Mouse (Mus musculus): Measurements from ENCODE around the gene Efcc1. TPM values are rescaled to one million over a fixed set of nuclear protein-coding genes. Genes with fewer than 3 reads are reported as not detected.
"Not testable (repeated sequence)": the region's sequence is repeated elsewhere in the genome, so short reads cannot be mapped to it uniquely, and the experiment has no call there.

Efcc1 gene
- total RNA-seq, 2 experiments from 2014 or later, result 0.48 to 1.2 TPM

- no peak for ATAC-seq (replicated peaks; ENCODE audit: low FRiP score, low TSS enrichment, poor library complexity, severe bottlenecking)
These were observed 11.3 kb downstream of the Efcc1 start for GRCm38 (mm10) chr6:87741978-87742377.

DNA sequence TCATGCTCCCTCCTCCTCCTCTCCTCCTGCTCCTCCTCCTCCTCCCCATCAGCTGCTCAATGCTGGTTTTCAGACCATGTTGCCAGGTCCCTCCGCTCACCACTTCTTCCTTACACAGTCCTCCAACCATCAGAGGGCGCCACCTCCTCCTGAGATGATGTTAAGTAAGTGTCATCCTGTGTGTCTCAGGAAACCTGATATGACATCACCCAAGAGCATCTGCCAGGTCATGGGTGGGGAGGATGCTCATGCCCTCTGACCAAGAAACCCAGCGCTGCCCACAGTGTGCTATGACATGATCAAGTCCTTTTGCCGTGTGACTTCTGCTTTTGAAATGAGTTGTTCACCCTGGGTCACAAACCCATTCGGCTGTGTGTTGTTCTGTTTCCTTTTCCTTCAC is 12.1 kb downstream of the Efcc1 start:
- no peak for ATAC-seq (replicated peaks; ENCODE audit: low FRiP score, low TSS enrichment, poor library complexity, severe bottlenecking)

DNA sequence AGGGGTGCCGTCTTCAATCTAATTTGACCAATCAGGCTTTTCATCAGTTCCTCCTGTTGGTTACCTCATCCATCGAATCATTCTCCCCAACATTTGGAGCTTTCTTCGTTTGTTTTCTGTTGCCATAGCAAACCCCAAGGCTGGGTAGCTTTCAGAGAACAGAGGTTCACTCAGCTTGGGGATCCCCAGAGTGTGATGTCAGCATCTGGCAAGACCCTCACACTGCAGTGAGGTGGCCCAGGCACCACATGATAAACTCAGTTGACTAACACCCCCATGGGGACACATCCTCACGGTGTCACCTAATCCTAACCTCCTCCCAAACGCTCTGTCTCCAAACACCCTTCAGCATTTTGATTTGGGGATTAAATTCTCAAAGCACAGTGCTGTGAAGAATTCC is 12.6 kb downstream of the Efcc1 start:
- no peak for ATAC-seq (replicated peaks; ENCODE audit: low FRiP score, low TSS enrichment, poor library complexity, severe bottlenecking)

- ATAC-seq (replicated peaks; ENCODE audit: low FRiP score, low TSS enrichment, poor library complexity, severe bottlenecking), result no peak
These were observed 14.0 kb downstream of the Efcc1 start for GRCm38 (mm10) chr6:87744632-87745031.

DNA sequence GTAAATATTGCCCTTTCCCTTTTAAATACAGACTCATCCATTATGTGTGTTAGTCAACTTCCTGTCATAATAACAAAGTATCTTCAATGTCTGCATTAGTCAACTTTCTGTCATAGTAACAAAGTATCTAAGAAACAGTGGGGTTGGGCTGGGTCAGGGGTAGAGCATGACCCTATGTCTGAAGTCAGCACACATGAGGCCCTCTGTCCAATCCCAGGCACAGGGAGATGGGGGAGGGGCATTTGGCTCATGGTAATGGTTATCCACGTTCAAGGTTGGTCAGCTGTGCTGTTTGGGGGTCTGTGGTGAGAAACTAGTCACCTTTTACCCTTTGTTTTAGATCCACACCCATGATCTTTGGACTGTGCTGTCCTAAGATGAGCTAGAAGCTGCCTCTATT is 14.6 kb downstream of the Efcc1 start:
- no peak for ATAC-seq (replicated peaks; ENCODE audit: low FRiP score, low TSS enrichment, poor library complexity, severe bottlenecking)

- ATAC-seq (replicated peaks; ENCODE audit: low FRiP score, low TSS enrichment, poor library complexity, severe bottlenecking), result no peak
These were observed 15.4 kb downstream of the Efcc1 start for GRCm38 (mm10) chr6:87746059-87746458.

GRCm38 (mm10) chr6:87746849-87747248 is 16.2 kb downstream of the Efcc1 start:
- ATAC-seq (replicated peaks; ENCODE audit: low FRiP score, low TSS enrichment, poor library complexity, severe bottlenecking), result no peak; the same call in 1 of the 2 replicates

- ATAC-seq (replicated peaks; ENCODE audit: low FRiP score, low TSS enrichment, poor library complexity, severe bottlenecking), result no peak
These were observed 17.4 kb downstream of the Efcc1 start for GRCm38 (mm10) chr6:87748078-87748477.

GRCm38 (mm10) chr6:87748531-87748930 is 17.9 kb downstream of the Efcc1 start:
- no peak for ATAC-seq (replicated peaks; ENCODE audit: low FRiP score, low TSS enrichment, poor library complexity, severe bottlenecking)

GRCm38 (mm10) chr6:87750184-87750910 is 19.7 kb downstream of the Efcc1 start:
- no peak for ATAC-seq (replicated peaks; ENCODE audit: low FRiP score, low TSS enrichment, poor library complexity, severe bottlenecking)

- no peak for ATAC-seq (replicated peaks; ENCODE audit: low FRiP score, low TSS enrichment, poor library complexity, severe bottlenecking)
These were observed 20.9 kb downstream of the Efcc1 start for GRCm38 (mm10) chr6:87751574-87751973.

DNA sequence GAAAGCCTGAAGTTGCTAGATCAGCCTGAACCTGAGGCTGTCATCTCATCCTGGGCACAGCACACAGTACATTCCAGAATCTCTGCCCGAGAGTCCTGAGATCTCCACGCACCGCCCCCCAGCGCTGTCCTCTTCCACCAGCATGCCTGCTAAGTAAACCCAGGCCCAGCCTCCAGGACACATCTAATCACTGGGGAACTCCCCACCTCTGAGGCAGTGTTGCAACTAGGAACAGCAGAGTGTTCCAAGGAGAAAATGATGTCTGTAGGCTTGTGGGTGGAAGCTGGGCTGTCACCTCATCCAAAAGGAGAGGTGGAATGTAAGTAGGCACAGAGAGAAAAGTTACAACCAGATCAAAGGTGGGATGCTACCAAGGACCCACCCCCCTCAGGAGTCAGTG is 24.5 kb downstream of the Efcc1 start:
- ATAC-seq (replicated peaks; ENCODE audit: low FRiP score, low TSS enrichment, poor library complexity, severe bottlenecking), result no peak

- ATAC-seq (replicated peaks; ENCODE audit: low FRiP score, low TSS enrichment, poor library complexity, severe bottlenecking), result no peak
These were observed 26.2 kb downstream of the Efcc1 start for GRCm38 (mm10) chr6:87756896-87757295.

DNA sequence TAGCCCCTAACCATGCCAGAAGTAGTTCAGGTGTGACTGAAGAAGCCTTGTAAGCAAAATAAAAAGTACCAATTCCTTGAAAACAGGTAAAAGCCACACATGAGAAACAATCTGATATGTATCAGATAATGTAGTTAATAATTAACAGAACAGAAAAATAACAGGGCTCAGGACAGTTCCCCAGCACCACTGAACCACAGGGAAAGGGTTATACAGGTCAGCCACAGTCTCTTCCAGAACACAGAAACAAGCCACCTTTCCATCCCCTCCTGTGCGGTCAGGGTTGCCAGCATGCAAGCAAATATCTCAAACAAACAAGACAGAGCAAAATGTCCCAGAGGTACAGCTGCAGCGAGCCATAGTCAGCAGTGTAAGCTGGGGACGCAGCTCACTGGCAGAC is 28.7 kb downstream of the Efcc1 start:
- ATAC-seq (replicated peaks; ENCODE audit: low FRiP score, low TSS enrichment, poor library complexity, severe bottlenecking), result no peak

DNA sequence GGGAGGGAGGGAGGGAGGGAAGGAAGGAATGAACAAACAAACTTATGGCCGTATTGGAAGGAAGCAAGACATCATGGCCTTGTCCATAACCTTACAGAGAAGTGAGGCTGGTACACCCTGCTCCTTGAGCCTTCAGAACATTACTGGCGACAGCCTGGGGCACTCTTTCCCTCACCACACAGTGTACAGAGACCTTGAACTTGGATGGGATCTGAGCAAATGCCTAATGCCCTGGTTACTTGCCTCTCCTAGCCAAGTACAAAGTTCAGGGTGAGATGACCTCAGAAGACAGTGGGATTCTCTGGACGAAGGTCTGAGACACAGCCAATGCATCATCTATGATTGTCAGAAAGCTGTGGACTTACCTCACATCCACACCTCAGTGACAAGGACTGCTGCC is 29.2 kb downstream of the Efcc1 start:
- ATAC-seq (replicated peaks; ENCODE audit: low FRiP score, low TSS enrichment, poor library complexity, severe bottlenecking), result no peak

- ATAC-seq (replicated peaks; ENCODE audit: low FRiP score, low TSS enrichment, poor library complexity, severe bottlenecking), result no peak
These were observed 31.5 kb downstream of the Efcc1 start for GRCm38 (mm10) chr6:87762161-87762560.

DNA sequence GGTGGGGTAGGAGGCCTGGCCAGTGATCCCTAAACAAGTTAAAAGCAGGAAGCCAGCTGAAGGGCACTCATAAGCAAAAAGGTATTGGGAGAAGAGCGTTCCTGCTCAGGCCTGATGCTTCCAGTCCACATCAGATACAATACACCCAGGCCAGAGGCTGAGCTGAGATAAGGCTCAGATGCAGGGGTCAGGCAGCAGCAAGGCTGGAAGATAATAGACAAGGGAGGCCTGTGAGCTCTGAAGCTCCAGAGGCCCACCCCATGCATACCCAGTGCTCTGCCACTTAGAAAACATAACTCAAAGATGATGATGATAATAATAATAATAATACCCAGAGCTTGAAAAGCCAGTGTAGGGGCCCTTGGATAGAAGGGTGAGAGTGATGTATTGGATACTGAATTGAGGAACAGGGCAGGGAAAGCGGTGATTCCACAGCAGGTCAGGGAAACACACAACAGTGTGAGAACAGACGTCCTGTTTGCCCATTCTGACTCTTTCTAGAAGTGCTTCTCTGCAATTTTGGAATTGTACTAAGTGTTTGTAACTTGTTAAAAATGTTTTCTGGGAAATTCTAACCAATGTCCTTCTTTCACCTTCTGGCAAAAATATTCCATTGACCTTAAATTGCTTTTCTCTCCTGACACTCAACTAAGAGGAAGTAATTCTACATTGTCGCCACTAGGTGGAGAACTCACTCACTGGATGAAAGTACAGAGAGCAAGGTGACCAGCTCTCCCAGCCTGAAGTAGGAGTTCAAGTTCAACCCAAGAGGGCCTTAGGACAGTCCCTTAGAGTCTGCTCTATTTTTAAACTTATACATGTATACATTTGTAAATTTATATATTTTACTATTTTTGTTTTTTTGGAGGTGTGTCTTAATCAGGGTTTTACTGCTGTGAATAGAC is 33.0 kb downstream of the Efcc1 start:
- peak; percentile 99 for ATAC-seq (replicated peaks; ENCODE audit: low FRiP score, low TSS enrichment, poor library complexity, severe bottlenecking)

DNA sequence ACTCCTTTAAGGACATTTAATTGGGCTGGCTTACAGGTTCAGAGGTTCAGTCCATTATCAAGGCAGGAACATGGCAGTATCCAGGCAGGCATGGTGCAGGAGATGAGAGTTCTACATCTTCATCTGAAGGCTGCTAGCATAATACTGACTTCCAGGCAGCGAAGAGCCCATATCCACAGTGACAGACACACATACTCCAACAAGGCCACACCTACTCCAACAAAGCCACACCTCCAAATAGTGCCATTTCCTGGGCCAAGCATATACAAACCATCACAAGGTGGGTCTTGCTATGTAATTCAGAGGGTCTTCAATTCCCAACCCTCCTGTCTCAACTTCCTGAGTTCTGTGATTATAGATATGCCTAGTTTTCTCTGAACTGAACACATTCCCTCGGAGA is 33.6 kb downstream of the Efcc1 start:
- not testable (repeated sequence) for ATAC-seq (replicated peaks; ENCODE audit: low FRiP score, low TSS enrichment, poor library complexity, severe bottlenecking)

DNA sequence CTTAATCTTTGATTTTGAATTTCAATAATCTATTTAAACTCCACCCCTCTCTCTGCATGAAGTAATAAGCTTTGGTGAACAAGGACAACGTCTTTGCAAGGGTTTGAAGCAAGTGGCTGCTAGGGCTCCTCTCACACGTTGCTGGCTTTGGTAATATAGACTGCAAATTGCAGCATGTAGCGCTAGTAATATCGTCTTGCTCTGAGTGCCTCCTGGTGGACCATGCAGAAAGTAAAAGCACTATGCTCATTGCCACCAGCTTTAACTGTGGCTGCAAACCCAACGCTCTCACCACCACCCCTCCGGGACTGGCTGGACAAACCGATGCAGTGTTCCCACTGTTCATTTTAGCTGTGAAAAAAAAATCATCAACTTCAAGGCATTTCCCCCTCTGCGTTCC is 40.0 kb downstream of the Efcc1 start:
- peak; percentile 94 for ATAC-seq (replicated peaks; ENCODE audit: low FRiP score, low TSS enrichment, poor library complexity, severe bottlenecking)

GRCm38 (mm10) chr6:87774466-87774865 is 43.8 kb downstream of the Efcc1 start:
- ATAC-seq (replicated peaks; ENCODE audit: low FRiP score, low TSS enrichment, poor library complexity, severe bottlenecking), result no peak

- ATAC-seq (replicated peaks; ENCODE audit: low FRiP score, low TSS enrichment, poor library complexity, severe bottlenecking), result no peak
These were observed 44.2 kb downstream of the Efcc1 start for GRCm38 (mm10) chr6:87774909-87775308.

Data from megakaryocyte-erythroid progenitor cell, adult 5-6 weeks (primary cell).